Mouse (Mus musculus): ENCODE results near the gene Igf1r. TPM values are rescaled to one million over a fixed set of nuclear protein-coding genes. Genes with fewer than 3 reads are reported as not detected.

The Igf1r gene
- polyA plus RNA-seq, 1 experiment from 2014 or later, result 15.9 TPM

DNA sequence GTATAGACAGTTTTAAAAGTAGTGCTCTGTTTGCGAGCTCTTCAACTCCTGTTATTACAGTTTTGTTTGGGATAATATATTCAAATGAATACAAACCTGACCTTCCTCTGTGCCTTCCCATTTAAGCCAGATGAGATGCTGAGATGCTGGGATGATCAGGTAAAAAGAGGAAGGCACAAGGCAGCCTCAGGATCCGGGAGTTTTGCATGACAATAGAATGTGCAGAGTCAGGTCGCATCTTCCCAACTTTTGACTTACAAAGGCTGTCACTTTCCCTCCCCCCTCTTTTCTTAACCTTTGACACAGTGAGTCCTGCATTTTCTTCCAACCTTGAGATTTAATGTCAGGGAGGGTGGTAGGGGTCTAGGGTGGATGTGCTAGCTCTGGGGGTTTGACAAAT, 61.9 kb downstream of the Igf1r start:
- Histone ChIP-seq H3K4me3 (ENCODE audit: low read depth, low read length) (no peak overlapping the region), H3K27me3 (replicated peaks; ENCODE audit: insufficient read depth, low read length) (no peaks in the 10 kb centered on the region), H3K36me3 (ENCODE audit: insufficient read depth, low read length) (no peaks in the 10 kb centered on the region), H3K9ac (replicated peaks; ENCODE audit: low read depth) (no peak overlapping the region), H3K9me3 (ENCODE audit: low read length) (no peaks in the 10 kb centered on the region), H3K4me2 (replicated peaks; ENCODE audit: low read depth, low read length) (no peak overlapping the region), H3K27ac (ENCODE audit: low read length) (no peak overlapping the region), H3K4me1 (ENCODE audit: insufficient read depth, low read depth, low read length) (peaks cover 15% of the 10 kb centered on the region; the same call in 1 of the 2 replicates)
- DNase-seq (ENCODE audit: low spot score) (no peak), ATAC-seq (no peak)
- 73% methylated on average over 3 of the region's 3 CpGs for WGBS
- TF ChIP-seq CTCF (IDR thresholded peaks at IDR 0.05), result no peak
- TF ChIP-seq EP300 (IDR thresholded peaks at IDR 0.05), result no peak

GRCm38 (mm10) chr7:68015404-68015803, 62.8 kb downstream of the Igf1r start:
- Histone ChIP-seq H3K4me2 (replicated peaks; ENCODE audit: low read depth, low read length) (no peak overlapping the region), H3K36me3 (ENCODE audit: insufficient read depth, low read length) (no peaks in the 10 kb centered on the region), H3K4me3 (ENCODE audit: low read depth, low read length) (no peak overlapping the region), H3K27me3 (replicated peaks; ENCODE audit: insufficient read depth, low read length) (no peaks in the 10 kb centered on the region), H3K9ac (replicated peaks; ENCODE audit: low read depth) (no peak overlapping the region), H3K9me3 (ENCODE audit: low read length) (no peaks in the 10 kb centered on the region), H3K4me1 (ENCODE audit: insufficient read depth, low read depth, low read length) (peaks cover 15% of the 10 kb centered on the region; the same call in 1 of the 2 replicates), H3K27ac (ENCODE audit: low read length) (no peak overlapping the region)
- WGBS, result 79% methylated on average over 3 of the region's 3 CpGs
- DNase-seq (ENCODE audit: low spot score), result no peak
- peak; percentile 57 for ATAC-seq
- TF ChIP-seq CTCF (IDR thresholded peaks at IDR 0.05) (no peak), EP300 (IDR thresholded peaks at IDR 0.05) (peak; percentile 75)

GRCm38 (mm10) chr7:68018038-68018437, 65.4 kb downstream of the Igf1r start:
- H3K4me2 ChIP-seq (replicated peaks; ENCODE audit: low read depth, low read length), result no peak overlapping the region
- WGBS, result 55% methylated on average over 4 of the region's 4 CpGs
- H3K27me3 ChIP-seq (replicated peaks; ENCODE audit: insufficient read depth, low read length), result no peaks in the 10 kb centered on the region
- H3K9ac ChIP-seq (replicated peaks; ENCODE audit: low read depth), result no peak overlapping the region
- ATAC-seq, result no peak
- DNase-seq (ENCODE audit: low spot score), result no peak
- no peak overlapping the region for H3K4me3 ChIP-seq (ENCODE audit: low read depth, low read length)
- H3K36me3 ChIP-seq (ENCODE audit: insufficient read depth, low read length), result no peaks in the 10 kb centered on the region
- no peak for TF ChIP-seq EP300 (IDR thresholded peaks at IDR 0.05)
- TF ChIP-seq CTCF (IDR thresholded peaks at IDR 0.05), result no peak
- peaks cover 15% of the 10 kb centered on the region; the same call in 1 of the 2 replicates for H3K4me1 ChIP-seq (ENCODE audit: insufficient read depth, low read depth, low read length)
- H3K9me3 ChIP-seq (ENCODE audit: low read length), result no peaks in the 10 kb centered on the region
- 0 out of 2 replicates have a peak overlapping the region, but pooled peaks have one; percentile 62 for H3K27ac ChIP-seq (ENCODE audit: low read length)

DNA sequence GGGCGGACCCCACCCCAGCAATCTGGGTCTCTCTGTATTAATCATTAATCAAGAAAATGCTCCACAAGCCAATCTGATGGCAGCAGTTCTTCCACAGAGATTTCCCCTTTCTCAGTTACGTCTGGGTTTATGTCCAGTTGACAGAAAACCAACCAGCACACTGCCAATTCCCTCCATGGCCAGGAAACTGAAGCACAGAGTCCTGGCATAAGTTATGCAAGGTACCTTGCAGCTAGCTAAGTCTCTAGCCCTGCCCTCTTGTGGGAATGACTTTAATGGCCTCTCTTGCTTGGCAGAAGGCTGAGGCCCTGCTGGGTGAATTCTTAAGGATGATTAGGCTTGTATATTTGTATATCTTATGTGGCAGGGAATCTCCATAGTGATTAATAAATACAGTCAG, 67.9 kb downstream of the Igf1r start:
- Histone ChIP-seq H3K27me3 (replicated peaks; ENCODE audit: insufficient read depth, low read length) (no peaks in the 10 kb centered on the region), H3K4me3 (ENCODE audit: low read depth, low read length) (no peak overlapping the region), H3K9me3 (ENCODE audit: low read length) (no peaks in the 10 kb centered on the region), H3K9ac (replicated peaks; ENCODE audit: low read depth) (no peak overlapping the region), H3K27ac (ENCODE audit: low read length) (no peak overlapping the region), H3K36me3 (ENCODE audit: insufficient read depth, low read length) (no peaks in the 10 kb centered on the region), H3K4me2 (replicated peaks; ENCODE audit: low read depth, low read length) (no peak overlapping the region), H3K4me1 (ENCODE audit: insufficient read depth, low read depth, low read length) (peaks cover 10% of the 10 kb centered on the region; the same call in 1 of the 2 replicates)
- TF ChIP-seq CTCF (IDR thresholded peaks at IDR 0.05) (peak; percentile 33), EP300 (IDR thresholded peaks at IDR 0.05) (no peak)
- WGBS, result 84% methylated on average over 2 of the region's 2 CpGs
- no peak for ATAC-seq
- peak; percentile 6 for DNase-seq (ENCODE audit: low spot score)

DNA sequence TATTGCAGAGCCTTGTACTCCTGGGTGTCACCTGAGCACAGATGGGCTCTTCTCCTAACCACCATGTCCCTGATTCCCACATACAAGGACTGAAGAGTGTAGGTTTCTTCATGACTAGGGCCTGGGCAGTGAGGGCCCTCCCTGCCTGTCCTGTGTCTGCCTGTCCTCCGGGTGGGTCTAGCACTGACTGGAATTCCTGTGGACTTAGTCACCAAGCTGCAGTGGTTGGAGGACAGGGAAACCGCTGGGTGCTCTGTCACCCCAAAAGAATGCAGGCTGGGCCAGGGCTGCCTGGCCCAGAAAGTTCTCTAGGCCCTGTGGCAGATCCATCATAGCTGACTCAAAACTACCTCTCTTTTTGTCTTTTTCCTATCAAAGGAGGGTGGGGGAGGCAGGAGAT, 69.1 kb downstream of the Igf1r start:
- H3K27me3 ChIP-seq (replicated peaks; ENCODE audit: insufficient read depth, low read length), result no peaks in the 10 kb centered on the region
- ATAC-seq, result peak; percentile 97
- no peak overlapping the region for H3K4me2 ChIP-seq (replicated peaks; ENCODE audit: low read depth, low read length)
- no peaks in the 10 kb centered on the region for H3K9me3 ChIP-seq (ENCODE audit: low read length)
- peaks cover 10% of the 10 kb centered on the region; the same call in 1 of the 2 replicates for H3K4me1 ChIP-seq (ENCODE audit: insufficient read depth, low read depth, low read length)
- no peak overlapping the region for H3K9ac ChIP-seq (replicated peaks; ENCODE audit: low read depth)
- DNase-seq (ENCODE audit: low spot score), result peak; percentile 86
- TF ChIP-seq EP300 (IDR thresholded peaks at IDR 0.05) (peak; percentile 82), CTCF (IDR thresholded peaks at IDR 0.05) (no peak)
- WGBS, result 15% methylated on average over 2 of the region's 2 CpGs
- peak overlapping the region; percentile 51 for H3K27ac ChIP-seq (ENCODE audit: low read length)
- H3K4me3 ChIP-seq (ENCODE audit: low read depth, low read length), result no peak overlapping the region
- H3K36me3 ChIP-seq (ENCODE audit: insufficient read depth, low read length), result no peaks in the 10 kb centered on the region

DNA sequence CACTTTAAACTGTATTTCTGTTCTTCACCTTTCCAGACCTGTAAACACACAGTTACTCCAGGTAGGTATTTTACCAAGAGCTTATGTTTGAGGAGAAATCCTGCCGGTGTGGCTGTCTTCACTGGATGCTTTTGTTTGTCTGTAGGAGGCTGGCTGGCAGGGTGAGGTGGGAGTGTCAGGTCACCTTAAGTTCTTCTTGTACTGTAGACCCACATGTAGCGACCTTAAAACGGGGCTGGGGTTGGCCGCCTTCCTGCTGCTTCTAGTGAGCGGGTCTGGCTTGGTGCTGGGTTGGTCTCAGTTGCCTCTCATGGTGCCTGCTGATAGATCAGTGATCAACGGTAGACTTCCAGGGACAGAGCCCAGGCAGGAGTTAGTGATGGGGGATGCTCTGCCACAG, 69.6 kb downstream of the Igf1r start:
- 71% methylated on average over 6 of the region's 6 CpGs for WGBS
- H3K4me1 ChIP-seq (ENCODE audit: insufficient read depth, low read depth, low read length), result peaks cover 10% of the 10 kb centered on the region; the same call in 1 of the 2 replicates
- ATAC-seq (0 out of 2 replicates have a peak, but pooled peaks have one; percentile 12), DNase-seq (ENCODE audit: low spot score) (no peak)
- no peak overlapping the region for H3K4me2 ChIP-seq (replicated peaks; ENCODE audit: low read depth, low read length)
- no peaks in the 10 kb centered on the region for H3K9me3 ChIP-seq (ENCODE audit: low read length)
- no peaks in the 10 kb centered on the region for H3K36me3 ChIP-seq (ENCODE audit: insufficient read depth, low read length)
- no peak overlapping the region for H3K4me3 ChIP-seq (ENCODE audit: low read depth, low read length)
- no peak overlapping the region for H3K9ac ChIP-seq (replicated peaks; ENCODE audit: low read depth)
- TF ChIP-seq CTCF (IDR thresholded peaks at IDR 0.05) (no peak), EP300 (IDR thresholded peaks at IDR 0.05) (no peak; the same call in 1 of the 2 replicates)
- H3K27ac ChIP-seq (ENCODE audit: low read length), result peak overlapping the region; percentile 51
- H3K27me3 ChIP-seq (replicated peaks; ENCODE audit: insufficient read depth, low read length), result no peaks in the 10 kb centered on the region

- ATAC-seq (no peak), DNase-seq (ENCODE audit: low spot score) (no peak)
- no peak overlapping the region for H3K4me2 ChIP-seq (replicated peaks; ENCODE audit: low read depth, low read length)
- no peaks in the 10 kb centered on the region for H3K27me3 ChIP-seq (replicated peaks; ENCODE audit: insufficient read depth, low read length)
- no peaks in the 10 kb centered on the region for H3K36me3 ChIP-seq (ENCODE audit: insufficient read depth, low read length)
- no peak overlapping the region for H3K9ac ChIP-seq (replicated peaks; ENCODE audit: low read depth)
- TF ChIP-seq CTCF (IDR thresholded peaks at IDR 0.05) (no peak), EP300 (IDR thresholded peaks at IDR 0.05) (no peak)
- H3K9me3 ChIP-seq (ENCODE audit: low read length), result no peaks in the 10 kb centered on the region
- H3K4me1 ChIP-seq (ENCODE audit: insufficient read depth, low read depth, low read length), result peaks cover 4% of the 10 kb centered on the region; the same call in 1 of the 2 replicates
- H3K4me3 ChIP-seq (ENCODE audit: low read depth, low read length), result no peak overlapping the region
- H3K27ac ChIP-seq (ENCODE audit: low read length), result no peak overlapping the region
- WGBS, result 93% methylated on average over 4 of the region's 4 CpGs
Observed at GRCm38 (mm10) chr7:68023882-68024281, 71.3 kb downstream of the Igf1r start.
